Mouse (Mus musculus) Muller cell, postnatal 12 days (primary cell): ENCODE measurements around the gene Arpc1b.
"Not testable (repeated sequence)": the region's sequence is repeated elsewhere in the genome, so short reads cannot be mapped to it uniquely, and the experiment has no call there.

Experiments used
- DNase-seq: peaks from one replicate; pipeline ENCODE4 v3.0.0-alpha.2; 2015; ENCODE audit errors: inconsistent ontology term

The Arpc1b gene

GRCm38 (mm10) chr5:145114071-145114605 lies at the start of gene Arpc1b:
Gene Arpc1b, plus strand, starts transcription at chr5:145114215.
- DNase-seq, result peak; percentile 91

GRCm38 (mm10) chr5:145064765-145065340 lies 49.2 kb upstream of the Arpc1b start:
- peak; percentile 58 for DNase-seq

GRCm38 (mm10) chr5:145068863-145069262 lies 45.2 kb upstream of the Arpc1b start:
- no peak for DNase-seq

- DNase-seq, result peak; percentile 49
These were observed 44.3 kb upstream of the Arpc1b start for GRCm38 (mm10) chr5:145069707-145070106.

- no peak for DNase-seq
These were observed 42.7 kb upstream of the Arpc1b start for GRCm38 (mm10) chr5:145071342-145071741.

- DNase-seq, result no peak
These were observed 38.9 kb upstream of the Arpc1b start for GRCm38 (mm10) chr5:145075081-145075480.

- DNase-seq, result no peak
These were observed 32.0 kb upstream of the Arpc1b start for GRCm38 (mm10) chr5:145081866-145082613.

GRCm38 (mm10) chr5:145083201-145083600 lies 30.8 kb upstream of the Arpc1b start:
- not testable (repeated sequence) for DNase-seq

GRCm38 (mm10) chr5:145083632-145084451 lies 30.2 kb upstream of the Arpc1b start, which contains the start of the genes Arpc1a and Kpna7:
Gene Arpc1a, plus strand, starts transcription at chr5:145083830.
Gene Kpna7, minus strand, starts transcription at chr5:145084030.
- peak; percentile 93 for DNase-seq

- DNase-seq, result no peak
These were observed 29.2 kb upstream of the Arpc1b start for GRCm38 (mm10) chr5:145084822-145085221.

- no peak for DNase-seq
These were observed 25.8 kb upstream of the Arpc1b start for GRCm38 (mm10) chr5:145088186-145088585.

GRCm38 (mm10) chr5:145089878-145090277 lies 24.1 kb upstream of the Arpc1b start:
- no peak for DNase-seq

GRCm38 (mm10) chr5:145096195-145096594 lies 17.8 kb upstream of the Arpc1b start:
- DNase-seq, result no peak

- DNase-seq, result no peak
These were observed 15.6 kb upstream of the Arpc1b start for GRCm38 (mm10) chr5:145098340-145098821.

- no peak for DNase-seq
These were observed 13.1 kb upstream of the Arpc1b start for GRCm38 (mm10) chr5:145100960-145101359.

- DNase-seq, result not testable (repeated sequence)
These were observed 12.6 kb upstream of the Arpc1b start for GRCm38 (mm10) chr5:145101451-145101850.

- DNase-seq, result no peak
These were observed 11.3 kb upstream of the Arpc1b start for GRCm38 (mm10) chr5:145102706-145103105.

- no peak for DNase-seq
These were observed 9.7 kb upstream of the Arpc1b start for GRCm38 (mm10) chr5:145104328-145104727.

- no peak for DNase-seq
These were observed 8.2 kb upstream of the Arpc1b start for GRCm38 (mm10) chr5:145105694-145106275.

- DNase-seq, result no peak
These were observed 3.6 kb upstream of the Arpc1b start for GRCm38 (mm10) chr5:145110401-145110800.

GRCm38 (mm10) chr5:145112566-145112965 lies 1.4 kb upstream of the Arpc1b start:
- no peak for DNase-seq
